Mouse (Mus musculus) limb, embryonic 14.5 days (tissue): ENCODE results near the gene Olfr825. TPM values are rescaled to one million over a fixed set of nuclear protein-coding genes. Genes with fewer than 3 reads are reported as not detected.
"Not testable (repeated sequence)": the region's sequence is repeated elsewhere in the genome, so short reads cannot be mapped to it uniquely, and the experiment has no call there.

Experiments
- ATAC-seq: fragments of 200-750 bp; cut with Nextera tagmentation; 2 replicates; pipeline ENCODE4 v1.8.0; 2017; ENCODE audit warnings: low read depth, moderate number of reproducible peaks, moderate TSS enrichment; ENCODE audit not compliant: low FRiP score
- DNase-seq: peaks from one replicate; pipeline ENCODE4 v3.0.0-alpha.2; 2015; ENCODE audit warnings: low spot score
- H3K27ac ChIP-seq: fragments of 300-500 bp; sonication (generic); replicated peaks from 2 replicates; pipeline ENCODE4 v1.5.1; 2014; ENCODE audit warnings: low read depth, mild to moderate bottlenecking, low read length, moderate library complexity, mixed read lengths
- H3K27me3 ChIP-seq: fragments of 300-500 bp; sonication (generic); 2 replicates; pipeline ENCODE4 v1.6.1; 2014; ENCODE audit warnings: low read length, mixed read lengths; ENCODE audit not compliant: control insufficient read depth, insufficient read depth
- H3K36me3 ChIP-seq: fragments of 300-500 bp; sonication (generic); 2 replicates; pipeline ENCODE4 v1.6.1; 2014; ENCODE audit warnings: mild to moderate bottlenecking, low read length, moderate library complexity, mixed read lengths; ENCODE audit not compliant: control insufficient read depth, insufficient read depth
- H3K4me1 ChIP-seq: fragments of 300-500 bp; sonication (generic); 2 replicates; pipeline ENCODE4 v1.6.1; 2014; ENCODE audit warnings: antibody characterized with exemption, low read length, mixed read lengths; ENCODE audit not compliant: control insufficient read depth, insufficient read depth
- H3K4me2 ChIP-seq: fragments of 300-500 bp; sonication (generic); replicated peaks from 2 replicates; pipeline ENCODE4 v1.6.1; 2014; ENCODE audit warnings: low read depth, mild to moderate bottlenecking, low read length, moderate library complexity; ENCODE audit not compliant: severe bottlenecking
- H3K4me3 ChIP-seq: fragments of 300-500 bp; sonication (generic); replicated peaks from 2 replicates; pipeline ENCODE4 v1.5.1; 2014; ENCODE audit warnings: low read length
- H3K9ac ChIP-seq: fragments of 300-500 bp; sonication (generic); 2 replicates; pipeline ENCODE4 v1.6.1; 2014; ENCODE audit warnings: mild to moderate bottlenecking, low read depth, low read length, moderate library complexity; ENCODE audit not compliant: severe bottlenecking
- H3K9me3 ChIP-seq: fragments of 300-500 bp; sonication (generic); 2 replicates; pipeline ENCODE4 v1.6.1; 2016; ENCODE audit warnings: low read length; ENCODE audit not compliant: control insufficient read depth
- POLR2A ChIP-seq: fragments of 200-500 bp; IDR thresholded peaks from 2 replicates; pipeline ENCODE4 v1.8.0; 2012; ENCODE audit warnings: inconsistent platforms, mild to moderate bottlenecking, moderate library complexity, borderline replicate concordance; ENCODE audit not compliant: insufficient read depth, insufficient read length; ENCODE audit errors: extremely low read depth
- WGBS: fragments of 180-500 bp; shearing (Covaris S2); extraction: QIAGEN DNeasy Blood & Tissue Kit; methylation state at CpG from one replicate; pipeline ENCODE4 v1.1.7; 2014; 5-methylcytosine and 5-hydroxymethylcytosine counted together
- polyA plus RNA-seq, 2 experiments: library from polyadenylated mRNA; depleted of rRNA in 1 of 2; stranded (reverse) in 1 of 2; unstranded in 1 of 2; fragments of >200 nt; fragmentation: Nextera tagmentation in 1 of 2; extraction: Ambion mirVana in 1 of 2; gene quantifications; 2 replicates each; pipeline versions ENCODE4 v1.2.1 to v1.2.3; 2012 to 2014

Olfr825 gene
- polyA plus RNA-seq, 2 experiments = not detected

DNA sequence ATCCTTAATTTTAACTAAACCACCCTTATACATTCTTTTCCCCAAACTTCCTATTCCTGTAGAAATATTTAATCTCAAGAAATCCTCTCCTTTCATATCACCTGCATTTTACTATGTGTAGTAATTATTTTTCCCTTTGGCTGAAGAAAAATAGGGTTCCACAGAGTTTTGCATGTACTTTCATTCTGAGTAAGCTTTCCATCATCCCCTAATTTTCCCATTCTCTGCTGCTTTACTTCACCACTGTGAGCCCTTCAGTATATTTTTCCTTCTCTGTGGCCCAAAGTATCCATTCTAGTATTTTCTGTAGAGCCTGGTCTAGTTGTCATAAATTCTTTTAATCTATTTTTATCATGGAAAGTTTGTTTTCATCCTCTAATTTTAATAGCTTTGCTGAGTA, 31.8 kb downstream of the Olfr825 start:
- Histone ChIP-seq H3K27me3 (no peaks in the 10 kb centered on the region), H3K4me1 (no peaks in the 10 kb centered on the region), H3K4me3 (no peak overlapping the region), H3K9me3 (no peaks in the 10 kb centered on the region), H3K27ac (no peak overlapping the region), H3K36me3 (no peaks in the 10 kb centered on the region), H3K9ac (no peak overlapping the region), H3K4me2 (no peak overlapping the region)
- no peak for TF ChIP-seq POLR2A
- no peak for ATAC-seq
- no peak for DNase-seq

- not testable (repeated sequence) for H3K27me3 ChIP-seq, H3K4me3 ChIP-seq, H3K4me2 ChIP-seq, ATAC-seq, H3K9ac ChIP-seq, H3K4me1 ChIP-seq, H3K36me3 ChIP-seq, DNase-seq, H3K9me3 ChIP-seq, H3K27ac ChIP-seq
These were observed 36.7 kb downstream of the Olfr825 start, which contains the start of gene Olfr824 for GRCm38 (mm10) chr10:130129900-130130299. Olfr824 (minus strand) TSS chr10:130130000.

DNA sequence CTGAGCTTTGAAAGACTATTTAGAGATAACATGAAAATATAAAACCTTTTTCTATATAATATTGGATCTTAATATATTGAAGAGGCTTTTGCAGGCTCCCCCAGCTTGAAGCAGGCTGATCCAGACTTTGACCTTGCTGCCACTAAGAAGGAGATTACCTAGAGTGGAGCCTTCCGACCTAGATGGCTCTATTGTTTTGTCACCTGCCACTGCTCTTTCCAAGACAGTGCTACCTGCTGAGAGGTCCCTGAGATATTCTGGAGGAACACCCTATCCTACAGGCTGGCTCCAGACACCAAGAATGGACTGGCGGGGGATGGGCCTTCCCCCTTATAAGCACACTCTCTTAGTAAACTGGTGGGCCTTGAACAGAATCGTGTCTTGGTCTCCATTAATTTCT, 50.5 kb downstream of the Olfr825 start:
- H3K4me2 ChIP-seq, ATAC-seq, H3K4me1 ChIP-seq, H3K9ac ChIP-seq, H3K36me3 ChIP-seq, H3K4me3 ChIP-seq, H3K9me3 ChIP-seq, H3K27me3 ChIP-seq, H3K27ac ChIP-seq, DNase-seq: not testable (repeated sequence)
- WGBS = 65% methylated on average over 3 of the region's 3 CpGs

DNA sequence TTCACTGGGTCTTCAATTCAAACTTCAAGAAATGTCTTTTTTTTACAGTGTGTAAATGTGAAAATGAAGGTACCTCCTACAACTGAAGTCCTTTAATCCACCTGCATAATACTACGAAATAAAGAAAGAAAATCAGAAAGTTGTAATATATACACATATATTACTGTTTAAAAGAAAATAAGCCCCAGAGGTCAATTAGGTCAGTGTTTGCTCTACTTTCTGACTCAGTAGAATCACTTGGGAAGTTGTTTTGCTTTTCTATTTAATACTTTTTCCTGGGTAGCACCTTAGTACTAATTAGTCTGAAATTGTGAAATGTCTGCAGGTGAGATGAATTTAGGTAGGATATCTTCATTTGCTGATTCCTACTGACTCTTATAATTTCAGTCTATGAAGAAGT, 51.3 kb downstream of the Olfr825 start, which contains the start of gene Olfr823:
Olfr823 (minus strand) TSS at position 101 of the 400 bp plus-strand sequence.
- not testable (repeated sequence) for H3K27ac ChIP-seq, DNase-seq, ATAC-seq, H3K9me3 ChIP-seq, H3K27me3 ChIP-seq, H3K4me3 ChIP-seq, H3K36me3 ChIP-seq, H3K4me2 ChIP-seq, H3K9ac ChIP-seq, H3K4me1 ChIP-seq
- 74% methylated on average over 1 of the region's 1 CpGs for WGBS

Other genes starting within 250 kb of the Olfr825 start
- gene Olfr818, start 217.7 kb downstream of the Olfr825 start, polyA plus RNA-seq (2012; rRNA removed) = not detected in 2 replicates
- not detected in 2 replicates for gene Olfr818, start 217.7 kb downstream of the Olfr825 start, polyA plus RNA-seq (2014; fragmentation: Nextera tagmentation; extraction: Ambion mirVana)
- gene Olfr819, start 199.5 kb downstream of the Olfr825 start, polyA plus RNA-seq (2012; rRNA removed) = not detected in 2 replicates
- not detected in 2 replicates for gene Olfr819, start 199.5 kb downstream of the Olfr825 start, polyA plus RNA-seq (2014; fragmentation: Nextera tagmentation; extraction: Ambion mirVana)
- not detected in 2 replicates for gene Olfr247, start 190.6 kb downstream of the Olfr825 start, polyA plus RNA-seq (2012; rRNA removed)
- not detected in 2 replicates for gene Olfr247, start 190.6 kb downstream of the Olfr825 start, polyA plus RNA-seq (2014; fragmentation: Nextera tagmentation; extraction: Ambion mirVana)
- not detected in 2 replicates for gene Gm10310, start 181.7 kb downstream of the Olfr825 start, polyA plus RNA-seq (2012; rRNA removed)
- gene Gm10310, start 181.7 kb downstream of the Olfr825 start, polyA plus RNA-seq (2014; fragmentation: Nextera tagmentation; extraction: Ambion mirVana) = not detected in 2 replicates
- gene Olfr820, start 154.1 kb downstream of the Olfr825 start, polyA plus RNA-seq (2012; rRNA removed) = not detected in 2 replicates
- gene Olfr820, start 154.1 kb downstream of the Olfr825 start, polyA plus RNA-seq (2014; fragmentation: Nextera tagmentation; extraction: Ambion mirVana) = not detected in 2 replicates
- gene Olfr821, start 136.4 kb downstream of the Olfr825 start, polyA plus RNA-seq (2012; rRNA removed) = not detected in 2 replicates
- not detected in 2 replicates for gene Olfr821, start 136.4 kb downstream of the Olfr825 start, polyA plus RNA-seq (2014; fragmentation: Nextera tagmentation; extraction: Ambion mirVana)
- not detected in 2 replicates for gene Olfr822, start 95.6 kb downstream of the Olfr825 start, polyA plus RNA-seq (2012; rRNA removed)
- gene Olfr822, start 95.6 kb downstream of the Olfr825 start, polyA plus RNA-seq (2014; fragmentation: Nextera tagmentation; extraction: Ambion mirVana) = not detected in 2 replicates
- gene Olfr823, start 51.4 kb downstream of the Olfr825 start, polyA plus RNA-seq (2012; rRNA removed) = not detected in 2 replicates
- gene Olfr823, start 51.4 kb downstream of the Olfr825 start, polyA plus RNA-seq (2014; fragmentation: Nextera tagmentation; extraction: Ambion mirVana) = not detected in 2 replicates
- gene Olfr824, start 36.8 kb downstream of the Olfr825 start, polyA plus RNA-seq (2012; rRNA removed) = not detected in 2 replicates
- gene Olfr824, start 36.8 kb downstream of the Olfr825 start, polyA plus RNA-seq (2014; fragmentation: Nextera tagmentation; extraction: Ambion mirVana) = not detected in 2 replicates
- not detected in 2 replicates for gene Olfr826, start 17.4 kb upstream of the Olfr825 start, polyA plus RNA-seq (2012; rRNA removed)
- gene Olfr826, start 17.4 kb upstream of the Olfr825 start, polyA plus RNA-seq (2014; fragmentation: Nextera tagmentation; extraction: Ambion mirVana) = not detected in 2 replicates
- not detected in 2 replicates for gene Olfr827, start 47.6 kb upstream of the Olfr825 start, polyA plus RNA-seq (2012; rRNA removed)
- not detected in 2 replicates for gene Olfr827, start 47.6 kb upstream of the Olfr825 start, polyA plus RNA-seq (2014; fragmentation: Nextera tagmentation; extraction: Ambion mirVana)
- gene Neurod4, start 113.5 kb upstream of the Olfr825 start, polyA plus RNA-seq (2012; rRNA removed) = not detected in 2 replicates
- gene Neurod4, start 113.5 kb upstream of the Olfr825 start, polyA plus RNA-seq (2014; fragmentation: Nextera tagmentation; extraction: Ambion mirVana) = 0.06 TPM in 1 of 2 replicates, not detected in the other
- 0.93 and 1.8 TPM in 2 replicates for gene Tespa1, start 156.1 kb upstream of the Olfr825 start, polyA plus RNA-seq (2012; rRNA removed)
- 1.9 and 2.3 TPM in 2 replicates for gene Tespa1, start 156.1 kb upstream of the Olfr825 start, polyA plus RNA-seq (2014; fragmentation: Nextera tagmentation; extraction: Ambion mirVana)
- gene Vmn2r84, start 227.6 kb upstream of the Olfr825 start, polyA plus RNA-seq (2012; rRNA removed) = 0.01 TPM in 2 replicates
- 0.03 TPM in 1 of 2 replicates, not detected in the other for gene Vmn2r84, start 227.6 kb upstream of the Olfr825 start, polyA plus RNA-seq (2014; fragmentation: Nextera tagmentation; extraction: Ambion mirVana)